Mouse (Mus musculus) forebrain, embryonic 13.5 days (tissue): ENCODE measurements around the gene Jmy. TPM values are rescaled to one million over a fixed set of nuclear protein-coding genes. Genes with fewer than 3 reads are reported as not detected.

Experiments
- ATAC-seq: fragments of 200-750 bp; cut with Nextera tagmentation; 2 replicates; pipeline ENCODE4 v1.8.0; 2017
- H3K27ac ChIP-seq: fragments of 300-500 bp; sonication (generic); 2 replicates; pipeline ENCODE4 v1.5.1; 2015; ENCODE audit warnings: inconsistent platforms, mild to moderate bottlenecking, moderate library complexity
- H3K27me3 ChIP-seq: fragments of 300-500 bp; sonication (generic); 2 replicates; pipeline ENCODE4 v1.6.1; 2015; ENCODE audit warnings: mild to moderate bottlenecking, inconsistent platforms
- H3K36me3 ChIP-seq: fragments of 300-500 bp; sonication (generic); 2 replicates; pipeline ENCODE4 v1.6.1; 2015; ENCODE audit warnings: mild to moderate bottlenecking, inconsistent platforms; ENCODE audit not compliant: poor library complexity, severe bottlenecking
- H3K4me1 ChIP-seq: fragments of 300-500 bp; sonication (generic); 2 replicates; pipeline ENCODE4 v1.6.1; 2015; ENCODE audit warnings: inconsistent platforms
- H3K4me2 ChIP-seq: fragments of 300-500 bp; sonication (generic); 2 replicates; pipeline ENCODE4 v1.6.1; 2015; ENCODE audit warnings: inconsistent platforms, mild to moderate bottlenecking, moderate library complexity
- H3K4me3 ChIP-seq: fragments of 300-500 bp; sonication (generic); 2 replicates; pipeline ENCODE4 v1.5.1; 2015; ENCODE audit warnings: mild to moderate bottlenecking, inconsistent platforms
- H3K9ac ChIP-seq: fragments of 300-500 bp; sonication (generic); 2 replicates; pipeline ENCODE4 v1.6.1; 2015; ENCODE audit warnings: mild to moderate bottlenecking, inconsistent platforms
- H3K9me3 ChIP-seq: fragments of 300-500 bp; sonication (generic); replicated peaks from 2 replicates; pipeline ENCODE4 v1.6.1; 2016; ENCODE audit warnings: inconsistent platforms
- WGBS: fragments of 180-500 bp; shearing (Covaris S2); methylation state at CpG from one replicate; pipeline ENCODE4 v1.1.7; 2015; 5-methylcytosine and 5-hydroxymethylcytosine counted together
- polyA plus RNA-seq: library from polyadenylated mRNA; unstranded; fragments of >200 nt; fragmentation: Nextera tagmentation; extraction: Ambion mirVana; gene quantifications from 2 replicates; pipeline ENCODE4 v1.2.1, GENCODE M21; 2015

The Jmy gene
- polyA plus RNA-seq, 1 experiment from 2014 or later: 5.4 TPM

DNA sequence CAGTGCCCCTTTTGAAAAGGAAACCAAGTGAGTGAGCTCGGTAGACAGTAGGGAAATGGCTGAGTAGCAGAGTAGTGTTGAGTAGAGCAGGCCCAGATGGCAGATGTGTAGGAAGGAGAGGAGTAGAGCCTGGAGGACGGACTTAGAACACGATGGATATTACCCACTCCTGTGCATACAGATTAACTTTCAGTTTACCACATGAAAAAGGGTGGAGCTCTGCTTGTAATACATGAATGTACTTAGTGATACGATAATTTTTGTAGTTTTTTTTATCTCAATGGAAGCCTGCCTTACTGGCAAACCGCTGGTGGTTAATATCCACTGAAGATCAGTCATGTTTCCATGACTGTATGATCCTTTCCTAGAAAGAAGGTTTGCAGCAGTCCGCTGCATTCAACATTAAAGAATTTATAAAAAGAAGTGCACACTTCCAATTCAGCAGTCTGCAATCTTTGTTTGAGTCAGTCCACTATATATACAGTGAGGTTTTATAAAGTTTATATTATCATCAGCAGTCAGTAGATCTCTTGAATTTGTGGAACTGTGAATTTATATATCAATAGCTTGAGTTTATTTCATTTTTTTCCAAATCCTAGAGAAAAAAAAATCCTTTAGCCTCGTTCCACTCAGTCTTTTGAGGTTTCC lies 110.9 kb downstream of the Jmy start:
- H3K4me1 ChIP-seq: no peaks in the 10 kb centered on the region
- H3K27me3 ChIP-seq: no peaks in the 10 kb centered on the region
- no peak overlapping the region for H3K4me3 ChIP-seq
- peaks cover 7% of the 10 kb centered on the region for H3K36me3 ChIP-seq
- H3K27ac ChIP-seq: no peak overlapping the region
- H3K9ac ChIP-seq: no peak overlapping the region
- no peak for ATAC-seq
- 76% methylated on average over 7 of the region's 7 CpGs for WGBS
- no peak overlapping the region for H3K4me2 ChIP-seq
- no peaks in the 10 kb centered on the region for H3K9me3 ChIP-seq

DNA sequence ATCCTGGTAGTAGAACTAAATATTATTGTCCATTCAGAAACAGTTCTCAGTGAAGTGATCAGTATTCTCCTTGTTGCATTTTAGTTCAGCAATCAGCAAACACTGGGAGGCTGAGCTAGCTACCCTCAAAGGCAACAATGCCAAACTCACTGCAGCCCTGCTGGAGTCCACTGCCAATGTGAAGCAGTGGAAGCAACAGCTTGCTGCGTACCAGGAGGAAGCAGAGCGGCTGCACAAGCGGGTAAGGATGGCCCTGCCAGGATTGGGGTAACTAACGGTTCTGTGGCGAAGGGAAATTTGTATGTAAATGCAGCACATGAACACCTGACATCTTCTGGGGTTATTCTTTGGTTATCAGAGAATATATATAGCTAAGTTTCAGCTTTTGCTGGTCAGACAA lies 112.2 kb downstream of the Jmy start:
- H3K36me3 ChIP-seq: peaks cover 4% of the 10 kb centered on the region; the same call in 1 of the 2 replicates
- no peaks in the 10 kb centered on the region for H3K4me1 ChIP-seq
- no peak overlapping the region for H3K27ac ChIP-seq
- H3K4me3 ChIP-seq: no peak overlapping the region
- ATAC-seq: no peak
- no peak overlapping the region for H3K9ac ChIP-seq
- H3K27me3 ChIP-seq: no peaks in the 10 kb centered on the region
- no peak overlapping the region for H3K4me2 ChIP-seq
- H3K9me3 ChIP-seq: no peaks in the 10 kb centered on the region
- WGBS: 74% methylated on average over 5 of the region's 5 CpGs

DNA sequence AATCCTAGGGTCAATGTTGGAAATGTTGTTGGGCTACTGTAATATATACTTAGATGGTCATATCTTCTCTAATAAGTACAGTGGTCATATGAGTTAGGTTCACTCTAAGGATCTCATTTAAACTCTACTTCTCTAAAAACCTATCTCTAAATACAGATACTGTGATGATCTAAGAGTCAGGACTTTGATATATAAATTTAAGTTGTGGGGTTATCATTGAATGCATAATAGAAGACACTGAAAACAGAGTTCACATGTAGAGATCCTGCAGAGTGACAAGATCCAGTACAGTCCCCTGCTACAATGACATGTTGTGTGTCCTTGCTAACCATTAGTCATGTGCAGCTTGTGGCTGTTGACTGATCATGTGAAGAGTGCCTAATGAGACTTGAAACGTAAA lies 114.5 kb downstream of the Jmy start:
- WGBS: 87% methylated on average over 1 of the region's 1 CpGs
- ATAC-seq: no peak

DNA sequence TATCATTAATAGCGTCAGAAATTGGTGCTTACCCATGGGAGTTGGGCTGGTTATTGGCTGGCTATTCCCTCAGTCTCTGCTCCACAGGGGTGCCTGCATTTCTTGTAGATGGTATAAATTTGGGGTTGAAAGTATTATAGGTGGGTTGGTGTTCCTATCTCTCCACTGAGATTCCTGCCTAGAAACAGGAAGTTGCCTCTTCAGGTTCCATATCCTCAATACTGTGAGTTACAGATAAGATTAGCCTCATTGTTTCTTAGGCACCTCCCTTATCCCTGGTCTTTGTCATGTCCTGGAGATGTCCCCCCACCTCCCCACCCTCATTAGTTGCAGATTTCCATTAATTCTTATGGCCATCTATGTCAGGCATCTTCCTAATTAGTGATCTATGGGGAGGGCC lies 115.1 kb downstream of the Jmy start:
- H3K27me3 ChIP-seq: no peaks in the 10 kb centered on the region
- 89% methylated on average over 1 of the region's 1 CpGs for WGBS
- H3K4me3 ChIP-seq: no peak overlapping the region
- H3K27ac ChIP-seq: no peak overlapping the region
- H3K4me1 ChIP-seq: no peaks in the 10 kb centered on the region
- H3K9me3 ChIP-seq: no peaks in the 10 kb centered on the region
- H3K9ac ChIP-seq: no peak overlapping the region
- no peak overlapping the region for H3K4me2 ChIP-seq
- no peaks in the 10 kb centered on the region for H3K36me3 ChIP-seq
- ATAC-seq: no peak

More for the DNA sequence above, 114.5 kb downstream of the Jmy start:
- no peak overlapping the region for H3K4me3 ChIP-seq
- H3K27me3 ChIP-seq: no peaks in the 10 kb centered on the region
- no peak overlapping the region for H3K9ac ChIP-seq
- no peaks in the 10 kb centered on the region for H3K4me1 ChIP-seq
- H3K4me2 ChIP-seq: no peak overlapping the region
- H3K9me3 ChIP-seq: no peaks in the 10 kb centered on the region
- H3K27ac ChIP-seq: no peak overlapping the region
- H3K36me3 ChIP-seq: no peaks in the 10 kb centered on the region

DNA sequence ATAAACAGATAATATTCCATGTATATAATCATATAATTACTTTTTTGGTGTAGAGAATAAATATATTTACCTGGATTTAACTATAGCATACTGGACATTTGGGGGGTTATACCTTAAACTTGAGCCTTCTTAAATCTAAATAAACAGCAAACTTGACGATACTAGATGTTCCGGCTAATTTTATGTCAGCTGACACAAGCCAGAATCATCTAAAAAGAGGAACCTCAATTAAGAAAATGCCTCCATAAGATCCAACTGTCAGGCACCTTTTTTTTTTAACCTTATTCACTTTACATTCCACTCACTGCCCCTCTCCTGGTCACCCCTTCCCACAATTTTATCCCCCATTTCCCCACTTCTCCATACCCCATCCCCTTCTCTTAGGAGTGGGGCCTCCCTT lies 116.0 kb downstream of the Jmy start:
- Histone ChIP-seq H3K36me3 (no peaks in the 10 kb centered on the region), H3K9ac (no peak overlapping the region), H3K27ac (no peak overlapping the region), H3K4me3 (no peak overlapping the region), H3K27me3 (no peaks in the 10 kb centered on the region), H3K9me3 (no peaks in the 10 kb centered on the region), H3K4me2 (no peak overlapping the region), H3K4me1 (no peaks in the 10 kb centered on the region)
- ATAC-seq: no peak
- WGBS: 95% methylated on average over 2 of the region's 2 CpGs

DNA sequence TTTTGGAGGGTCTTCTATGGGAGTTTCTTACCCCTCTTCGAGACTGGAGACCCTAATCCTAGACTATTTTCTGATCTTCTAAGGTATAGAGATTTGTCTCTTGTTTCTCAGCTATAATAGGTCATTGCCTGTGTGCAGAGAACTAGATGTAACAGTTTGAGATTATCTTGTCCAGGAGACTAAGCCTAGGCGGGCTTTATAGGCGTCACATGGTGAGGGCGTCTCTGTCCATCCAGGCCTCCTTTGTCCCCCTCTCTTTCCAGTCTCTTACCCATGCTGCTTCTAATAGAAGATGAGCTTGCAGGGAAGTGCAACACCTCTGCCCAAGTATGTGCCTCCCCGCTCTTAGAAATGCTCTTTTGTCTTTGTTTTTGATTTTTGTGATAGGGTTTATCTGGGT lies 116.5 kb downstream of the Jmy start:
- no peak overlapping the region for H3K4me3 ChIP-seq
- no peaks in the 10 kb centered on the region for H3K27me3 ChIP-seq
- H3K4me2 ChIP-seq: no peak overlapping the region
- 89% methylated on average over 5 of the region's 5 CpGs for WGBS
- H3K4me1 ChIP-seq: no peaks in the 10 kb centered on the region
- ATAC-seq: no peak
- no peaks in the 10 kb centered on the region for H3K9me3 ChIP-seq
- no peak overlapping the region for H3K27ac ChIP-seq
- H3K9ac ChIP-seq: no peak overlapping the region
- no peaks in the 10 kb centered on the region for H3K36me3 ChIP-seq

DNA sequence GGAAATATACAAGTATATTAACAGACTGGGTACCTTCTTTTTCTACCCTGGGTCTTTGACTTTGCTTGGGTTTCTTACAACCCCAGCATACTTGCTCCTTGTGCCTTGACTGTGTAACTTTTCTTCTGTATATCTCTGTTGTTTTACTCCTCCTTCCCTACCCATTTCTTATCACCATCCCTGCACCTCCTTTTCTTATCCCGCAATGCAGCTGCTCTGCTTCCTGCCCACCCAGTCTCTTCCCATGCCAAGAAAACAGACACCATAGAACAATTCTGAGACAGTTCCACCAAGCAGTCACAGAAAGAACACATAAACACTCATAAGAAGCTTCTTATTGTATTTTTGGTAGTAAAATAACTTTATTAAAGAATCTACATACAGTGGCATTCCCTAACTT lies 118.3 kb downstream of the Jmy start:
- Histone ChIP-seq H3K9me3 (no peaks in the 10 kb centered on the region), H3K4me3 (no peak overlapping the region), H3K27me3 (no peaks in the 10 kb centered on the region), H3K4me1 (no peaks in the 10 kb centered on the region), H3K27ac (no peak overlapping the region), H3K36me3 (no peaks in the 10 kb centered on the region), H3K4me2 (no peak overlapping the region), H3K9ac (no peak overlapping the region)
- 92% methylated on average over 1 of the region's 1 CpGs for WGBS
- ATAC-seq: no peak

DNA sequence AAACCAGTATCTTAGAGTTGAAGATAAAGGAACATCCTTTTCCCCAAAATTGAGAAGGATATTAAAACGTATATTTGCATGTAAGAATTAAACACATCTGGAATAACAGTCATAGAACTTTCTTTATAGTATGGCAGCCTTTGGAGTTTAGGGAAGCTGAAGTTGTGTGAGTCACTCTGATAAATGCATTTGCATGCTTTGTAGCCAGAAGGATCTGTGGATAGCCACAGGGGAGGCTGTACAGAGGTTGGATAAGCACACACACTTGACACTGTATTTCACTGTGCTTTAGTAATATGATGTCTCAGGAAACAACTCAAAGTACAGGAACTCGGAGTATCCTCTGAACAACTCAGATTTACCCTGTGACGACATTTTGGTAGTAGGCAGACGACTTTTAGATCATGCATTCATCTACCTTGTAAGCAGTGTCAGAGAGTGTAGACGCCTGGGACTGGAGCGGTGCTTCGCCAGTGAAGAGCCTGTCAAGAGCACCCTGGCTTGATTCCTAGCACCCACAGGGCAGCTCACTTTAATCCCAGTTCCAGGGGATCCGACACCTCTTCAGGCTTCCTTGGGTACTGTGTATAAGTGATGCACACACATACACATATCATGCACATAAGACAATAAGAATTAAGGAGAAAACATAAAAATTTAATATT lies 119.1 kb downstream of the Jmy start:
- no peak for ATAC-seq
- H3K9me3 ChIP-seq: no peaks in the 10 kb centered on the region
- no peaks in the 10 kb centered on the region for H3K27me3 ChIP-seq
- no peak overlapping the region for H3K9ac ChIP-seq
- WGBS: 91% methylated on average over 8 of the region's 8 CpGs
- no peaks in the 10 kb centered on the region for H3K4me1 ChIP-seq
- no peaks in the 10 kb centered on the region for H3K36me3 ChIP-seq
- no peak overlapping the region for H3K4me2 ChIP-seq
- no peak overlapping the region for H3K4me3 ChIP-seq
- no peak overlapping the region for H3K27ac ChIP-seq

Other genes starting within 250 kb of the Jmy start
- gene Homer1, start 200.2 kb downstream of the Jmy start, polyA plus RNA-seq: 9.9 and 10.2 TPM in 2 replicates
- gene Bhmt, start 138.2 kb upstream of the Jmy start, polyA plus RNA-seq: 0.09 and 0.33 TPM in 2 replicates
- 0.09 TPM in 1 of 2 replicates, not detected in the other for gene Bhmt2, start 174.5 kb upstream of the Jmy start, polyA plus RNA-seq
- 0.06 and 0.10 TPM in 2 replicates for gene Dmgdh, start 174.6 kb upstream of the Jmy start, polyA plus RNA-seq